23 mouse cellular contexts compared by ENCODE assay signal in genomic region chr9:43987957-43988356, GRCm38 (mm10). TPM values are rescaled to one million over a fixed set of nuclear protein-coding genes. Genes with fewer than 3 reads are reported as not detected.
DNase-seq lines count a peak whose midpoint lies in the region; ATAC-seq lines count a peak whose summit lies in the region.
"Had no signal": no experiment of that assay in that cellular context is flagged by ENCODE, and none has a peak within 500 bp of the region (broad histone marks: within the 10 kb centered on the region; RNA-seq: fewer than 3 reads in every experiment).

No protein-coding gene starts in this region.

- DNase-seq in layer of hippocampus, adult 9-11 months: peak; percentile 20
- DNase-seq in layer of hippocampus, postnatal 14 days (ENCODE audit: low spot score in 2 of 2): no peak
- DNase-seq in CD4-positive helper T cell, adult 2 months (ENCODE audit: low read depth, low spot score): peak; percentile 36
- DNase-seq in T-cell, adult 2 months (ENCODE audit: low spot score): peak; percentile 21
- no peak for DNase-seq in urinary bladder, postnatal 25 days (ENCODE audit: low spot score)
- no peak for DNase-seq in kidney, adult 9 months
- DNase-seq: adrenal gland, postnatal 10 days; cerebellum, adult 11 months; cerebellum, adult 9-10 months; embryo, embryonic 11 days; gastrocnemius, adult 2 months; gastrocnemius, postnatal 36 days; heart, postnatal 10 days; kidney, adult 2 months; kidney, postnatal 4 days; liver, postnatal 0 days; lung, postnatal 36 days had no signal

- ATAC-seq in inflammation-experienced regulatory T-cells, adult 6 months: peak; percentile 72
- ATAC-seq: forebrain, embryonic 15.5 days; intestine, embryonic 15.5 days; liver, embryonic 12.5 days; liver, postnatal 0 days had no signal

RNA-seq across cellular contexts. Expression of gene Thy1, which starts 55.2 kb away (rescaled TPM):
- 100 to 1,000 TPM; 779 TPM for total RNA-seq in layer of hippocampus, postnatal 14 days (2021)
- polyA plus RNA-seq in inflammation-experienced regulatory T-cells, adult 6 months (2017; shearing (Covaris generic)): 100 to 1,000 TPM; 179 to 228 (median 209) TPM
- polyA plus RNA-seq: limb, embryonic 12.5 days; midbrain, embryonic 12.5 days had no signal

Comparison
In these comparisons a context has a peak if more than half of its experiments do, and no peak if none do; other contexts are left out.
1. DNase-seq: peak in layer of hippocampus, adult 9-11 months (single experiment), CD4-positive helper T cell, adult 2 months (single experiment) and T-cell, adult 2 months (single experiment); none in layer of hippocampus, postnatal 14 days (0 of 2), urinary bladder, postnatal 25 days (single experiment) and kidney, adult 9 months (single experiment).